Mouse (Mus musculus) intestine, postnatal 0 days (tissue): Measurements from ENCODE around the gene Enkur. TPM values are rescaled to one million over a fixed set of nuclear protein-coding genes. Genes with fewer than 3 reads are reported as not detected.

Experiments
- ATAC-seq: fragments of 200-750 bp; cut with Nextera tagmentation; 2 replicates; pipeline ENCODE4 v1.8.0; 2017; ENCODE audit warnings: mild to moderate bottlenecking, moderate TSS enrichment, moderate library complexity
- H3K27ac ChIP-seq: fragments of 300-500 bp; sonication (generic); 2 replicates; pipeline ENCODE4 v1.5.1; 2014; ENCODE audit warnings: mild to moderate bottlenecking, low read depth, low read length, moderate library complexity
- H3K27me3 ChIP-seq: fragments of 300-500 bp; sonication (generic); replicated peaks from 2 replicates; pipeline ENCODE4 v1.6.1; 2014; ENCODE audit warnings: low read length, mixed read lengths; ENCODE audit not compliant: control insufficient read depth, insufficient read depth
- H3K36me3 ChIP-seq: fragments of 300-500 bp; sonication (generic); 2 replicates; pipeline ENCODE4 v1.6.1; 2014; ENCODE audit warnings: mild to moderate bottlenecking, moderate library complexity; ENCODE audit not compliant: control insufficient read depth, insufficient read depth
- H3K4me1 ChIP-seq: fragments of 300-500 bp; sonication (generic); replicated peaks from 2 replicates; pipeline ENCODE4 v1.6.1; 2014; ENCODE audit warnings: antibody characterized with exemption, low read length, mixed read lengths; ENCODE audit not compliant: control insufficient read depth, insufficient read depth
- H3K4me2 ChIP-seq: fragments of 300-500 bp; sonication (generic); replicated peaks from 2 replicates; pipeline ENCODE4 v1.6.1; 2014; ENCODE audit warnings: low read depth, mild to moderate bottlenecking, moderate library complexity
- H3K4me3 ChIP-seq: fragments of 300-500 bp; sonication (generic); 2 replicates; pipeline ENCODE4 v1.5.1; 2014; ENCODE audit warnings: low read depth, low read length
- H3K9ac ChIP-seq: fragments of 300-500 bp; sonication (generic); 2 replicates; pipeline ENCODE4 v1.6.1; 2014; ENCODE audit warnings: mild to moderate bottlenecking, low read depth, low read length
- H3K9me3 ChIP-seq: fragments of 300-500 bp; sonication (generic); 2 replicates; pipeline ENCODE4 v1.6.1; 2016; ENCODE audit warnings: mixed run types; ENCODE audit not compliant: control insufficient read depth
- CTCF ChIP-seq: sonication (generic); IDR thresholded peaks from 2 replicates; pipeline ENCODE4 v1.5.1; 2016; ENCODE audit warnings: low read depth, mild to moderate bottlenecking, control low read depth, antibody characterized with exemption, moderate library complexity
- WGBS: fragments of 180-500 bp; shearing (Covaris S2); extraction: QIAGEN DNeasy Blood & Tissue Kit; methylation state at CpG from one replicate; pipeline ENCODE4 v1.1.7; 2014; 5-methylcytosine and 5-hydroxymethylcytosine counted together
- polyA plus RNA-seq: library from polyadenylated mRNA; unstranded; fragments of >200 nt; fragmentation: Nextera tagmentation; extraction: Ambion mirVana; gene quantifications from 2 replicates; pipeline ENCODE4 v1.2.1, GENCODE M21; 2015

Gene Enkur
- polyA plus RNA-seq, 1 experiment from 2014 or later: 2.8 TPM

DNA sequence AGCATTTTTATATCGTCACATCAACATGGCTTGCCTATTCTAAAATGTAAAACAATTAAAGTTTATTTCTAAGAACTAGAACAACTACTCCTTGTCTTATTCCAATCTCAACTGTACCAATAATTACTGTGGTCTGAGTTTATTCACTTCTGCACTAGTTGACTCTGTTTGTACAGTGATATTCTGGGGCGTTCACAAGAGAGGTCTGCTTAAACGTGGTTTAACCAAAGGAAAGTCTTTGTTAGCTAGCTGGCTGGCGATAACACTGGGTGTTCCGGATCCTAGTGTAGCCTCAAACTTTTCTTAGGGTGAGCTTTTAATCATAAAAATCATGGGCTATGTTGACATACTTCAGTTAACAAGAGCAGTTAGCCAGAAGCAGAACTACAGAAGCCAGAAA, 9.9 kb downstream of the Enkur start:
- no peak for TF ChIP-seq CTCF
- H3K4me1 ChIP-seq: no peaks in the 10 kb centered on the region
- no peak overlapping the region for H3K4me2 ChIP-seq
- no peak overlapping the region for H3K9ac ChIP-seq
- H3K36me3 ChIP-seq: no peaks in the 10 kb centered on the region
- no peak for ATAC-seq
- WGBS: 87% methylated on average over 5 of the region's 5 CpGs
- no peaks in the 10 kb centered on the region for H3K9me3 ChIP-seq
- no peaks in the 10 kb centered on the region for H3K27me3 ChIP-seq
- no peak overlapping the region for H3K4me3 ChIP-seq
- no peak overlapping the region for H3K27ac ChIP-seq

DNA sequence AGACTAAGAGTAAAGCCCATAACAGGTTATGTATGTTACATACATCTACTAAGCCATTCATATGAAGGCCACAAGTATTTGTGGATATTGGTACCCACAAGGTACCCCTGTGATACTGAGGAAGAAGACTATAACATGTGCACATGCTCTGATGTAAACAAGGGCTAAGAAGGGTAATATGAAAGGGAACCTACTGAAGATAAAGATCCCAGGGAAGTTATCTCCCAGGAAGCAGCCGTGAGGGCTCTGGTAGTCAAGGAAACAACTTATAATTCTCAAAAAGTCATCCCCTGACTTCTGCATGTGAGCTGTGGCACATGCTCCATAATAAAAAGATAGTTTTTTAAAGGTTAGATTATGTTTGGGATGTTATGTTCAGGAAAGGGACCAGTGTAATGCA, 13.9 kb downstream of the Enkur start:
- Histone ChIP-seq H3K27ac (no peak overlapping the region), H3K9me3 (no peaks in the 10 kb centered on the region), H3K4me3 (no peak overlapping the region), H3K36me3 (no peaks in the 10 kb centered on the region), H3K9ac (no peak overlapping the region), H3K4me2 (no peak overlapping the region), H3K4me1 (no peaks in the 10 kb centered on the region), H3K27me3 (no peaks in the 10 kb centered on the region)
- ATAC-seq: no peak
- 70% methylated on average over 1 of the region's 1 CpGs for WGBS
- TF ChIP-seq CTCF: no peak

DNA sequence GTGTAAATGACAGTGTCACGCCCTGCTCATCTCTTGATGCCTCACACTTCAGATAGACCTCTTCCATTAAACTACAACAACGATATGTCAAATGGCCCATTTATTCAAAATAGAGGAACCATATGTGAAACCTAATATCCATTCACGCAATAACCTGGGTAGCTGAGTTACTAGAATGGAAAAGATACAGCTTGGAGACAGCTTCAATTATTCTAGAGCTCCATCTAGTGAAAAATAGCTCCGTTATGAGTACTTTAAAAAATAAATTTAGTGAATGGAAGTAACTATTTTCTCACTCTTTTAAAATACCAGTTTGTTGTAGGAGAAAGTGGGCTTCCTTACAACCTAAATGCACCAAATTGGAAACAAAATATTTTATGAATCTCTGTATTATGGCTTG, 16.6 kb downstream of the Enkur start:
- ATAC-seq: no peak
- H3K27me3 ChIP-seq: no peaks in the 10 kb centered on the region
- 74% methylated on average over 4 of the region's 4 CpGs for WGBS
- no peaks in the 10 kb centered on the region for H3K36me3 ChIP-seq
- no peak overlapping the region for H3K4me3 ChIP-seq
- peak; percentile 25; the same call in 1 of the 2 replicates for TF ChIP-seq CTCF
- H3K4me1 ChIP-seq: no peaks in the 10 kb centered on the region
- H3K4me2 ChIP-seq: no peak overlapping the region
- no peak overlapping the region for H3K27ac ChIP-seq
- H3K9me3 ChIP-seq: no peaks in the 10 kb centered on the region
- no peak overlapping the region for H3K9ac ChIP-seq

DNA sequence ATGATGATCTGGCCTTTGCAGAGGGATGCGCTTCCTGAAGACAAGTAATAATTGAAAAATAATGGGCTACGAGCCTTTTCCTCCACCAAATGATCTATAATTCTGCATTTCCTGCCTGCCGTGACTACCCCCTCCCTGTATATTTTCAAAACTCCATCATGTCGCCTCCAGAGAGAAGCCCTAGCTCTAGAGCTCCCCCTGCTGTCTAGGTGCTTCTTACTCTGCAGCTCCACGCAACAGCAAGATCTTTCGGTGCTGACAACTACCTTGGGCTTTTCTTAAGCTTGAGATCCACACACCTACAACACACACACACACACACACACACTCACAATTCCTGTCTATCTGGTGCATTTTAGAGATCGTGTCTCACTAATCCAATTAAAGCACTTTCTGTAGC, 17.6 kb downstream of the Enkur start:
- no peak overlapping the region for H3K27ac ChIP-seq
- H3K27me3 ChIP-seq: no peaks in the 10 kb centered on the region
- H3K36me3 ChIP-seq: no peaks in the 10 kb centered on the region
- H3K4me1 ChIP-seq: no peaks in the 10 kb centered on the region
- TF ChIP-seq CTCF: peak; percentile 92
- 52% methylated on average over 7 of the region's 7 CpGs for WGBS
- no peak overlapping the region for H3K4me3 ChIP-seq
- H3K4me2 ChIP-seq: no peak overlapping the region
- no peak for ATAC-seq
- H3K9me3 ChIP-seq: no peaks in the 10 kb centered on the region
- no peak overlapping the region for H3K9ac ChIP-seq

DNA sequence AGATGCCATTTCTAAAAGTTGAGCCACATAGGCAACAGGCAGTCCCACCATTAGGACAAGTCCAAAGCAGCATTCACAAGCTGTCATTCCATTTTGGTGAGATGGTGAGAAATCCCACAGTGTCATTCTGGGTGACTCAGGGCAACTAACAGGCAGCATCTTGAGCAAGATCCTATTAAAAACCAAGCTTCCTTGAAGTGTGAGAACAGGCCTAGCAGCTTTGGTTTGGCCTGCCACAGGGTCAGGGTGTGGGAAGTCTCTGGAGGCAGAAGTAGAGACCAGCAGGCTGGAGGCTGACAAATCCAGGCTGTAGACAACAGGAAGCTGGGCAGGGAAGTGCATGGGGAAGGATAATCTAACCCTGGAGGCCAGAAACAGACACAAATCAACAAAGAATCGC, 22.4 kb downstream of the Enkur start:
- Histone ChIP-seq H3K4me2 (no peak overlapping the region), H3K9ac (no peak overlapping the region), H3K4me1 (no peaks in the 10 kb centered on the region), H3K9me3 (no peaks in the 10 kb centered on the region), H3K4me3 (no peak overlapping the region), H3K36me3 (no peaks in the 10 kb centered on the region), H3K27me3 (no peaks in the 10 kb centered on the region), H3K27ac (no peak overlapping the region)
- TF ChIP-seq CTCF: no peak
- ATAC-seq: no peak
- WGBS: 52% methylated on average over 1 of the region's 1 CpGs

DNA sequence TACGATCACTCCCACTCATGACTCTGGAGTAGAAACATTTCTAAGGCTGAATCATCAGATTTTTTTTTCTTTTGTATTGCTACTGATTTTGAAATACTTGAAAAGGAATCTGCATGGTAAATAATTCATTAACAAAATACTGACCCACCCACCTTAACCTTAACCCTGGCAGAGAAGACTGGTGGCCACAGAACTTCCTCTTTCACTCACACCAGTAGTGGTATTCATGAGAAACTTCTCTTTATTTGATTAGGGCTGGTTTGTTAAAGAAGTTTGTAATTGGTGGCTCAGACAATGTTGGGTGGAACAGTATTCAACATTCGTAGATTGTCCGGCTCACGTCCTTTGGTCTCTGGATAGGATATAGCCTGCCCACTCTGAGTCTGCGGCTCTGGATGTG, 26.0 kb downstream of the Enkur start:
- Histone ChIP-seq H3K4me2 (no peak overlapping the region), H3K27ac (no peak overlapping the region), H3K9me3 (no peaks in the 10 kb centered on the region), H3K9ac (no peak overlapping the region), H3K4me1 (no peaks in the 10 kb centered on the region), H3K27me3 (no peaks in the 10 kb centered on the region), H3K4me3 (no peak overlapping the region), H3K36me3 (no peaks in the 10 kb centered on the region)
- WGBS: 82% methylated on average over 5 of the region's 5 CpGs
- no peak for TF ChIP-seq CTCF
- no peak for ATAC-seq

DNA sequence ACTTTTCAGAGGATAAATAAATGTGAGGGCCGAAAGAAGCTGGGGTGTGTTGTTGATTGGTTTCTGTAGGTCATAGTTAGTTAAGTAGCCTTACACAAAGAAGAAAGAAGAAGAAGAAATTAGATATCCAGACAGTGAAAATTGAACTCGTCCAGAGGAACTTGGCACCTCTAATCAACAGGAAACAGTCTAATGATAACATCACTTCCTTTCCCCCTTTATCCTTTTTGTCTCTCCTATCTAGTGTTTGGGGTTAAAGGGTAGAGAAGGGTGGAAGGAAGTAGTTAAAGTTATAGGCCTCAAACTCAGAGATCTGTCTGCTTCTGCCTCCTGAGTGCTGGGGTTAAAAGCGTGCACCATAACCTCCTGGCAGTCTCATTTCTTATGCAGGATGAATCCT, 32.4 kb downstream of the Enkur start:
- Histone ChIP-seq H3K9ac (no peak overlapping the region), H3K27ac (no peak overlapping the region), H3K9me3 (no peaks in the 10 kb centered on the region), H3K36me3 (no peaks in the 10 kb centered on the region), H3K4me1 (no peaks in the 10 kb centered on the region), H3K4me3 (no peak overlapping the region), H3K27me3 (no peaks in the 10 kb centered on the region), H3K4me2 (no peak overlapping the region)
- WGBS: 78% methylated on average over 3 of the region's 3 CpGs
- no peak for TF ChIP-seq CTCF
- no peak for ATAC-seq
